Mouse (Mus musculus) intestine, postnatal 0 days (tissue): Measurements from ENCODE around the gene Nt5c3. TPM values are rescaled to one million over a fixed set of nuclear protein-coding genes. Genes with fewer than 3 reads are reported as not detected.

ENCODE experiments used
- ATAC-seq: fragments of 200-750 bp; cut with Nextera tagmentation; 2 replicates; pipeline ENCODE4 v1.8.0; 2017; ENCODE audit warnings: mild to moderate bottlenecking, moderate TSS enrichment, moderate library complexity
- H3K27ac ChIP-seq: fragments of 300-500 bp; sonication (generic); 2 replicates; pipeline ENCODE4 v1.5.1; 2014; ENCODE audit warnings: mild to moderate bottlenecking, low read depth, low read length, moderate library complexity
- H3K27me3 ChIP-seq: fragments of 300-500 bp; sonication (generic); replicated peaks from 2 replicates; pipeline ENCODE4 v1.6.1; 2014; ENCODE audit warnings: low read length, mixed read lengths; ENCODE audit not compliant: control insufficient read depth, insufficient read depth
- H3K36me3 ChIP-seq: fragments of 300-500 bp; sonication (generic); 2 replicates; pipeline ENCODE4 v1.6.1; 2014; ENCODE audit warnings: mild to moderate bottlenecking, moderate library complexity; ENCODE audit not compliant: control insufficient read depth, insufficient read depth
- H3K4me1 ChIP-seq: fragments of 300-500 bp; sonication (generic); replicated peaks from 2 replicates; pipeline ENCODE4 v1.6.1; 2014; ENCODE audit warnings: antibody characterized with exemption, low read length, mixed read lengths; ENCODE audit not compliant: control insufficient read depth, insufficient read depth
- H3K4me2 ChIP-seq: fragments of 300-500 bp; sonication (generic); replicated peaks from 2 replicates; pipeline ENCODE4 v1.6.1; 2014; ENCODE audit warnings: low read depth, mild to moderate bottlenecking, moderate library complexity
- H3K4me3 ChIP-seq: fragments of 300-500 bp; sonication (generic); 2 replicates; pipeline ENCODE4 v1.5.1; 2014; ENCODE audit warnings: low read depth, low read length
- H3K9ac ChIP-seq: fragments of 300-500 bp; sonication (generic); 2 replicates; pipeline ENCODE4 v1.6.1; 2014; ENCODE audit warnings: mild to moderate bottlenecking, low read depth, low read length
- H3K9me3 ChIP-seq: fragments of 300-500 bp; sonication (generic); 2 replicates; pipeline ENCODE4 v1.6.1; 2016; ENCODE audit warnings: mixed run types; ENCODE audit not compliant: control insufficient read depth
- CTCF ChIP-seq: sonication (generic); IDR thresholded peaks from 2 replicates; pipeline ENCODE4 v1.5.1; 2016; ENCODE audit warnings: low read depth, mild to moderate bottlenecking, control low read depth, antibody characterized with exemption, moderate library complexity
- WGBS: fragments of 180-500 bp; shearing (Covaris S2); extraction: QIAGEN DNeasy Blood & Tissue Kit; methylation state at CpG from one replicate; pipeline ENCODE4 v1.1.7; 2014; 5-methylcytosine and 5-hydroxymethylcytosine counted together
- polyA plus RNA-seq: library from polyadenylated mRNA; unstranded; fragments of >200 nt; fragmentation: Nextera tagmentation; extraction: Ambion mirVana; gene quantifications from 2 replicates; pipeline ENCODE4 v1.2.1, GENCODE M21; 2015

Nt5c3 gene
- polyA plus RNA-seq, 1 experiment from 2014 or later: 43.6 TPM

- H3K4me2 ChIP-seq: no peak overlapping the region
- no peak for TF ChIP-seq CTCF
- no peak for ATAC-seq
These were observed 18.2 kb downstream of the Nt5c3 start for GRCm38 (mm10) chr6:56905486-56905885.

DNA sequence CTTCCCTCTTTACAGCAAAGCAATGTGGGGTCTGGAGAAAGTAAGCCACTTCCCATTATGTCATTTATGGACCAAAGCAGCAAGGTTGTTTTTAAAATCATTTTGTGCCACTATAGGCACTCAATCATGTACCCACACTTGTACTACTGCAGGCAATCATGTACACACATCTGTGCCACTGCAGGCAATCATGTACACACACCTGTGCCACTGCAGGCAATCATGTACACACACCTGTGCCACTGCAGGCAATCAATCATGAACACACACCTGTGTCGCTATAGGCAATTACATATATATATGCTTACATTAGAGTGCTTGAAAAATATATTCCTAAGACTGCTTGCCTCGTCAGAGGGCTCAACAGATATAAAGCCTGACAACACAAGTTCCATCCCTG, 18.8 kb downstream of the Nt5c3 start:
- no peak for ATAC-seq
- Histone ChIP-seq H3K4me1 (peaks cover 5% of the 10 kb centered on the region; the same call in 1 of the 2 replicates), H3K9me3 (no peaks in the 10 kb centered on the region), H3K27me3 (no peaks in the 10 kb centered on the region), H3K4me2 (no peak overlapping the region), H3K27ac (no peak overlapping the region), H3K4me3 (no peak overlapping the region), H3K36me3 (no peaks in the 10 kb centered on the region), H3K9ac (no peak overlapping the region)
- 68% methylated on average over 2 of the region's 2 CpGs for WGBS
- no peak for TF ChIP-seq CTCF

More at GRCm38 (mm10) chr6:56905486-56905885, 18.2 kb downstream of the Nt5c3 start:
- Histone ChIP-seq H3K9ac (no peak overlapping the region), H3K4me1 (peaks cover 5% of the 10 kb centered on the region; the same call in 1 of the 2 replicates), H3K4me3 (no peak overlapping the region), H3K36me3 (no peaks in the 10 kb centered on the region), H3K27me3 (no peaks in the 10 kb centered on the region), H3K27ac (no peak overlapping the region), H3K9me3 (no peaks in the 10 kb centered on the region)
- 69% methylated on average over 5 of the region's 5 CpGs for WGBS

DNA sequence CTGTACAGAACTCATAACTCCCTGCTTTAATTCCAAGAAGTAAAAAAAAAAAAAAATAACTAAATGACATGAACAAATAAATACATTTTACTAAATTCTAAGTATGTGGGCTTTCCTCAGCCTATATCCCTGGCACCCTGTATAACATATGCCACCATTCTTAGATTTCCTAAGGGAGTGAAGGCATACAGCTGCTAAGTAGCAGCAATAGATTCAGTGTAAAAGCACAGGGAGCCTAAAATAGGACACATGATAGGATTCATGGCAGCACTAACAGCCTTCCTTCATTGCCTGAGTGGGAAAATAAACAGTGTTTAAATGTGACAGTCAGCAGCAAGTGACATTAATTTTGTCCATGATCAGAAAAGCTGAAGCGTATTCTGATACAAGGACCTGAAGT, 19.4 kb downstream of the Nt5c3 start:
- ATAC-seq: no peak
- H3K4me3 ChIP-seq: no peak overlapping the region
- peaks cover 5% of the 10 kb centered on the region; the same call in 1 of the 2 replicates for H3K4me1 ChIP-seq
- peak overlapping the region; percentile 15; the same call in 1 of the 2 replicates for H3K27ac ChIP-seq
- H3K4me2 ChIP-seq: no peak overlapping the region
- WGBS: 85% methylated on average over 1 of the region's 1 CpGs
- H3K9me3 ChIP-seq: no peaks in the 10 kb centered on the region
- no peaks in the 10 kb centered on the region for H3K36me3 ChIP-seq
- H3K9ac ChIP-seq: no peak overlapping the region
- no peaks in the 10 kb centered on the region for H3K27me3 ChIP-seq
- no peak for TF ChIP-seq CTCF

GRCm38 (mm10) chr6:56903831-56904230, 19.9 kb downstream of the Nt5c3 start:
- Histone ChIP-seq H3K27ac (peak overlapping the region; percentile 42; the same call in 1 of the 2 replicates), H3K27me3 (no peaks in the 10 kb centered on the region), H3K4me1 (peaks cover 5% of the 10 kb centered on the region; the same call in 1 of the 2 replicates), H3K4me3 (no peak overlapping the region), H3K9me3 (no peaks in the 10 kb centered on the region), H3K36me3 (no peaks in the 10 kb centered on the region), H3K9ac (no peak overlapping the region), H3K4me2 (no peak overlapping the region)
- TF ChIP-seq CTCF: no peak
- no peak for ATAC-seq
- WGBS: 21% methylated on average over 6 of the region's 6 CpGs

DNA sequence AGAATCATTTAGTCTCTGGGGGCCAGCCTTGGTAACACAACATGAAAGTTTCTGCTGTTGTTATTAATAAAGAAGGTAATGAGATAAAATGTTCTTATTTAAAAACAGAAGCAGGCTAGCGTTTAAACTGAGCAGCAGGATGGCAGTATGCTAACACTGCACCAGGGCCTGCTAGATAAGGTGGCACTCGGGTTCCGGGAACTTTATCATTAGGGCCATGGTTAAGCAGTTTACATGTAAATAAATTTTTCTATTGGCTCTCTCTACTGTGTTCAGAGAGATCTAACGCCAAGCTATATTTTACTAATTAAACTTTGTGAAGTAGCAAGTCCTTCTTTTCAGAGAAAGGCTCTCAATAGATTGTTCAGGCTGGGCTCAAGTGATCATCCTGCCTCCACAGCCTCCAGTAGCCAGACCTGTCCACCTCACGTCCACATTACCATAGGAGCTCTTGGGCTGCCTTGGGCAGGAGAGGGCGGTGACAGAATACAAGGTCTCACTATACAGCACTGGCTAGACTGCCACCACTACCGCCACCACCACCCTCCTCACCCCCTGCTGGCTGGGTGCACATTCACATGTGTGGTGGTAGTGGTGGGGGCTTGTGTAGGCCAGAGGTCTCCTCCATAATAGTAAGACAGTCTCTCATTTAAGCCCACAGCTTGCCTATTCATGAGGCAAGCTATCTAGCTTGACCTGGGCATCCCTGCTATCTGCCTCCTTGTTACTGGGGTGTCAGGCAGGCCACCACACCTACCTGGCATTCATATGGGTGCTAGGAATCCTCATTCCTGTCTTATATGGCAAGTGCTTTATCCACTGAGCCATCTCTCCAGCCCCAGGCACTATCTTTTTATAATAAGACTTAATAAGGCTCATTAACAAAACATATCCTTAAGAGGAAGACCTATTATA, 20.9 kb downstream of the Nt5c3 start:
- H3K9me3 ChIP-seq: no peaks in the 10 kb centered on the region
- no peaks in the 10 kb centered on the region for H3K27me3 ChIP-seq
- H3K4me1 ChIP-seq: peaks cover 5% of the 10 kb centered on the region; the same call in 1 of the 2 replicates
- no peak overlapping the region for H3K4me3 ChIP-seq
- no peaks in the 10 kb centered on the region for H3K36me3 ChIP-seq
- WGBS: 66% methylated on average over 7 of the region's 7 CpGs
- H3K27ac ChIP-seq: 0 out of 2 replicates have a peak overlapping the region, but pooled peaks have one; percentile 1
- TF ChIP-seq CTCF: peak; percentile 21; the same call in 1 of the 2 replicates
- no peak overlapping the region; the same call in 1 of the 2 replicates for H3K4me2 ChIP-seq
- no peak for ATAC-seq
- H3K9ac ChIP-seq: no peak overlapping the region

GRCm38 (mm10) chr6:56901824-56902386, 21.8 kb downstream of the Nt5c3 start:
- H3K4me3 ChIP-seq: peak overlapping the region; percentile 25
- H3K9ac ChIP-seq: no peak overlapping the region
- no peaks in the 10 kb centered on the region; the same call in 1 of the 2 replicates for H3K36me3 ChIP-seq
- peak overlapping the region; percentile 44 for H3K4me2 ChIP-seq
- peak overlapping the region; percentile 31 for H3K27ac ChIP-seq
- 0 out of 2 replicates have a peak, but pooled peaks have one; percentile 15 for TF ChIP-seq CTCF
- no peaks in the 10 kb centered on the region for H3K27me3 ChIP-seq
- peak; percentile 96 for ATAC-seq
- H3K4me1 ChIP-seq: peaks cover 5% of the 10 kb centered on the region; the same call in 1 of the 2 replicates
- H3K9me3 ChIP-seq: no peaks in the 10 kb centered on the region
- 22% methylated on average over 12 of the region's 12 CpGs for WGBS
